Mouse (Mus musculus): Measurements from ENCODE around the gene Taok3. TPM values are rescaled to one million over a fixed set of nuclear protein-coding genes. Genes with fewer than 3 reads are reported as not detected.

Taok3 gene
- total and polyA plus RNA-seq, 2 experiments from 2014 or later = 30.1 to 61.9 TPM

DNA sequence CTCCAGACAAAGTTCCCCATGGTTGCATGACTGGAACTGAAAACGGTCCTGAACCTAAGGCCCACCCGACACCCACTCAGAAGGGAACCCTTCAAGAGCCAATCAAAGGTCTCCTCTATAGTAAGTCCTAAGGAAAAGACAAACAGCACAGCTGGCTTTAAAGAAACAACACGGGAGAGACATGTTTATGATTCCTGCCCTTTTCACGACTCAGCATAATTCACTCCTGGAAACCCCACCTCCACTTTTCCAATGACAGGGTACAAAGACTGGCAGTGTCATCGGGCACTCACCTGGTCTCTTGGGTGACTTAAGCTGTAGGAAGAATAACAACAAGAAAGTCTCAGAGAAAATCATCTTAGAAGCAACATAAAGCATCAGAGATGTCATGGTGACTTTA, 20.9 kb upstream of the Taok3 start:
- 85% methylated on average over 5 of the region's 5 CpGs for WGBS
- Histone ChIP-seq H3K27me3 (ENCODE audit: insufficient read depth, low read length) (no peaks in the 10 kb centered on the region), H3K9me3 (ENCODE audit: low read length) (no peaks in the 10 kb centered on the region), H3K4me3 (ENCODE audit: low read depth, low read length) (no peak overlapping the region), H3K4me2 (ENCODE audit: low read depth, low read length, poor library complexity, severe bottlenecking) (no peak overlapping the region), H3K9ac (replicated peaks; ENCODE audit: low read length, poor library complexity, severe bottlenecking) (no peak overlapping the region), H3K4me1 (ENCODE audit: insufficient read depth, low read length) (no peaks in the 10 kb centered on the region), H3K27ac (ENCODE audit: low read depth, low read length) (no peak overlapping the region), H3K36me3 (ENCODE audit: insufficient read depth, low read length) (peaks cover 55% of the 10 kb centered on the region)
- TF ChIP-seq CTCF (IDR thresholded peaks at IDR 0.05) = no peak
- ATAC-seq (ENCODE audit: low FRiP score) (no peak), DNase-seq (ENCODE audit: low spot score) (no peak)

DNA sequence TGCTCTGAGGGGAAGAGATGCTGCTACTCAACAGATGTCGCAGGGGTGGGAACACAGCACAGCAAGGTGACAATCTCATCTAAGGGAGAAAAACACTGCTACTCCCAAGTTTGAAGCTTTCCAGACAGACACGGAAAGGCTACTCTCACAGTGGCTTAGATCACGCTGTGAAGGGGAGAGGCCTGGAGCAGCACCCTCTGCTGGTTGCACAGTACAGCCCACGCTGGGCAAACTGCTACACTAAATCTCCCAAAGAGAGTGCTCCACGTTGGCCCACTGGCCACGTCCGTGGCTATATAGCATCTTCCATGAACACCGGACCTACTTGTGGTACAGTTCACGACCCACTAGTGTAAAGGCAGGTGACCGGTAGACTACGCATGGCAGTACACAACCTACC, 20.2 kb upstream of the Taok3 start:
- peak; percentile 37 for TF ChIP-seq CTCF (IDR thresholded peaks at IDR 0.05)
- H3K36me3 ChIP-seq (ENCODE audit: insufficient read depth, low read length) = peaks cover 59% of the 10 kb centered on the region
- H3K9ac ChIP-seq (replicated peaks; ENCODE audit: low read length, poor library complexity, severe bottlenecking) = no peak overlapping the region
- H3K4me2 ChIP-seq (ENCODE audit: low read depth, low read length, poor library complexity, severe bottlenecking) = no peak overlapping the region
- H3K9me3 ChIP-seq (ENCODE audit: low read length) = no peaks in the 10 kb centered on the region
- no peaks in the 10 kb centered on the region for H3K27me3 ChIP-seq (ENCODE audit: insufficient read depth, low read length)
- DNase-seq (ENCODE audit: low spot score) = no peak
- no peak for ATAC-seq (ENCODE audit: low FRiP score)
- no peaks in the 10 kb centered on the region for H3K4me1 ChIP-seq (ENCODE audit: insufficient read depth, low read length)
- WGBS = 85% methylated on average over 11 of the region's 11 CpGs
- no peak overlapping the region for H3K27ac ChIP-seq (ENCODE audit: low read depth, low read length)
- no peak overlapping the region for H3K4me3 ChIP-seq (ENCODE audit: low read depth, low read length)

DNA sequence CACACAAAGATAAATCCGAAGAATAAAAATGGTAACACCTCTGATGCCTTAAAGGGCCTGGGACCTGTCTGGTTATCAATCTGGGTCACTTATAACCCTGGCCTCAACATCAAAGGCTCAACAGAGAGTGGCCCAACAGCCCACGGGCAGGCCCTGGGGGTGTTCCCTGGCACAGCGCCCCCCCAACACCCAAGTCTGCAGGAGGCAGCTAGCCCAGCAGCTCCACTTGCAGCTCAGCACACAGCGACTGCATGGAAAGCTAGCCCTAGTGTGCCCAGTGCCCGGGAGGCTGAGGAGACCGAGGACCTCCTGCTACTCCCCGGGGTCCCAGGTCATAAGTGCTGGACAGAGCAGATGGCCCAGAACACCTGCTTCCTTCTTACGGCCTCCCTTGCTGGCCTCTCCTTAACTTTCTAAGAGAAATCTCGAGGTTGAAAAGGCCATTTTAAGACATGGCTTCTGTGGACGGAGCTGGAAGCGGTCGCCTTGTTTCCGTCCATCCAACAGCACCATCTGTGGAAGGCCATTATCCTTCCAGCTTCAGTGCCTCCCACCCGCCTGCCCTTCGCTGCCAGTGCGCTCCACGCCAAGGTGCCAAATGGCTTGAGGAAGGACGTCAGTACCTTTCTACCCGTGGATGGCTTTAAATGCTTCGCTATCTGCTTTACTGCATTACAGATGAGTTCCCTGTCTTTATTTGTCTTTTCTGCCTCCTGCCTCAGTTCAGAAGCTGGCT, 16.6 kb upstream of the Taok3 start:
- ATAC-seq (ENCODE audit: low FRiP score) = no peak

DNA sequence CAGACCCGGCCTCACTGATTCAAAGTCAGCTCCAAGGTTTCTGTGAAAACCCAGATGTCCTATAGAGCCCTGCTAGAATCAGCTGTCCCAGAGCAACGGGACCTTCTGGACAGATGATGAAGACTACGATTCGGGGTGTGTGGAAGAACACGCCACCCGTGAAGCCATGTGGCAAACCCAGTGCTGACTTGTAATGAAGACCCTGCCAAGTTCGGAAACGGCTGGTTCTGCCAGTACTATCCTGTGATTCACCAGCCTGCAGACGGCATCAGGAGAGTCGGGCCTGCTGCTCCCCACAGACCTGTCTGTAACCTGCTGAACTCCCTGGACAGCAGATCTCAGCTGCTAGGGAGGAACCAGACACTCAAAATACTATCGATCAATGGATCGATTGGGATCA, 15.6 kb upstream of the Taok3 start:
- ATAC-seq (ENCODE audit: low FRiP score) = no peak
- Histone ChIP-seq H3K4me1 (ENCODE audit: insufficient read depth, low read length) (no peaks in the 10 kb centered on the region), H3K36me3 (ENCODE audit: insufficient read depth, low read length) (peaks cover 85% of the 10 kb centered on the region), H3K4me3 (ENCODE audit: low read depth, low read length) (no peak overlapping the region), H3K9me3 (ENCODE audit: low read length) (no peaks in the 10 kb centered on the region), H3K4me2 (ENCODE audit: low read depth, low read length, poor library complexity, severe bottlenecking) (no peak overlapping the region), H3K27ac (ENCODE audit: low read depth, low read length) (no peak overlapping the region), H3K9ac (replicated peaks; ENCODE audit: low read length, poor library complexity, severe bottlenecking) (no peak overlapping the region), H3K27me3 (ENCODE audit: insufficient read depth, low read length) (no peaks in the 10 kb centered on the region)
- no peak for DNase-seq (ENCODE audit: low spot score)
- 96% methylated on average over 12 of the region's 12 CpGs for WGBS
- TF ChIP-seq CTCF (IDR thresholded peaks at IDR 0.05) = no peak

More for the DNA sequence above, 16.6 kb upstream of the Taok3 start:
- 96% methylated on average over 20 of the region's 20 CpGs for WGBS
- no peak for DNase-seq (ENCODE audit: low spot score)
- Histone ChIP-seq H3K4me1 (ENCODE audit: insufficient read depth, low read length) (no peaks in the 10 kb centered on the region), H3K27ac (ENCODE audit: low read depth, low read length) (no peak overlapping the region), H3K36me3 (ENCODE audit: insufficient read depth, low read length) (peaks cover 80% of the 10 kb centered on the region), H3K9me3 (ENCODE audit: low read length) (no peaks in the 10 kb centered on the region), H3K4me3 (ENCODE audit: low read depth, low read length) (no peak overlapping the region), H3K4me2 (ENCODE audit: low read depth, low read length, poor library complexity, severe bottlenecking) (no peak overlapping the region), H3K27me3 (ENCODE audit: insufficient read depth, low read length) (no peaks in the 10 kb centered on the region), H3K9ac (replicated peaks; ENCODE audit: low read length, poor library complexity, severe bottlenecking) (no peak overlapping the region)
- TF ChIP-seq CTCF (IDR thresholded peaks at IDR 0.05) = no peak

DNA sequence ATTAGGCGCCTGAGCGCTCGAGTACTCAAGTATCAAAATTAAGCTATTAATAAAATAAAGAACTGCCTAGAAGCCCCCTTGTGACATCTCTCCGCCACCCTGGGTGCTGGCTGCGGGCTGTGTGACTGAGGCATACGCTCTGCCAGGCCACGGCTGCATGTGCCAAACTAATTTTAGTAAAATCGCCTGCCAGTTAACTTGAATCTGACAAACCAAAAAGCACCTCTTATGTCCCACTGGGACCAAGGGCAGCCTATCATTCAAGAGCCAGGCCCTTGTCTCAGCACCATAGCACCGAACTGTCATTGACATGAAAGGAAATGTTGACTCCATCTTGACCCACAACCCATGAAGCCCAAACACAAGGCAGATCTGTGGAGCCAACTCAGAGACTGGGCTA, 14.2 kb upstream of the Taok3 start:
- WGBS = 84% methylated on average over 9 of the region's 9 CpGs
- no peaks in the 10 kb centered on the region for H3K27me3 ChIP-seq (ENCODE audit: insufficient read depth, low read length)

DNA sequence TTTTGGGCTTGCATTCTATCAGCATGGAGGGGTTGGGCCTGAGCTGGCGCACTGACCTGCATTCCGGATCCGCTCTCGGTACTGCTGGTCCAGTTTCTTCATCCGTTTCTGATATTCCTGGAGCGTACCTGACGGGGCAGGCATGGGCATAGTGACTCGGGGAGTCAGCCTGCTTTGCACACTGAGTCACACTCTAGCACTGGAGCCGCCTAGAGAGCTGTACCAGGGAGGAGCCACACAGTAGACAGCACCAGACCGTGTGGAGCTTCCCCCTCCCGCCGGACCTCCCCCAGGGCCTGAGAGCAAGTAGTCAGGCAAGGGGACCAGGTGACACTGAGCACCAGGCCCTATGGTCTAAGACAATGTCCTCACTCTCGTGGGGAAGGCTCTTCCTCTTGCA, 11.6 kb upstream of the Taok3 start:
- Histone ChIP-seq H3K9me3 (ENCODE audit: low read length) (no peaks in the 10 kb centered on the region), H3K4me3 (ENCODE audit: low read depth, low read length) (no peak overlapping the region), H3K9ac (replicated peaks; ENCODE audit: low read length, poor library complexity, severe bottlenecking) (no peak overlapping the region), H3K36me3 (ENCODE audit: insufficient read depth, low read length) (peaks cover 74% of the 10 kb centered on the region), H3K4me2 (ENCODE audit: low read depth, low read length, poor library complexity, severe bottlenecking) (no peak overlapping the region), H3K4me1 (ENCODE audit: insufficient read depth, low read length) (no peaks in the 10 kb centered on the region), H3K27me3 (ENCODE audit: insufficient read depth, low read length) (no peaks in the 10 kb centered on the region), H3K27ac (ENCODE audit: low read depth, low read length) (no peak overlapping the region)
- DNase-seq (ENCODE audit: low spot score) (no peak), ATAC-seq (ENCODE audit: low FRiP score) (no peak)
- TF ChIP-seq CTCF (IDR thresholded peaks at IDR 0.05) = no peak
- 96% methylated on average over 13 of the region's 13 CpGs for WGBS

More for the DNA sequence above, 14.2 kb upstream of the Taok3 start:
- H3K4me1 ChIP-seq (ENCODE audit: insufficient read depth, low read length) = no peaks in the 10 kb centered on the region
- no peak overlapping the region for H3K9ac ChIP-seq (replicated peaks; ENCODE audit: low read length, poor library complexity, severe bottlenecking)
- DNase-seq (ENCODE audit: low spot score) (no peak), ATAC-seq (ENCODE audit: low FRiP score) (no peak)
- peaks cover 81% of the 10 kb centered on the region for H3K36me3 ChIP-seq (ENCODE audit: insufficient read depth, low read length)
- no peak overlapping the region for H3K4me3 ChIP-seq (ENCODE audit: low read depth, low read length)
- no peak overlapping the region for H3K4me2 ChIP-seq (ENCODE audit: low read depth, low read length, poor library complexity, severe bottlenecking)
- no peaks in the 10 kb centered on the region for H3K9me3 ChIP-seq (ENCODE audit: low read length)
- TF ChIP-seq CTCF (IDR thresholded peaks at IDR 0.05) = no peak
- H3K27ac ChIP-seq (ENCODE audit: low read depth, low read length) = no peak overlapping the region

Data from midbrain, postnatal 0 days (tissue).